Mouse (Mus musculus) liver, embryonic 12.5 days (tissue): Measurements from ENCODE around the gene Cfap54. TPM values are rescaled to one million over a fixed set of nuclear protein-coding genes. Genes with fewer than 3 reads are reported as not detected.

Experiments used
- ATAC-seq: fragments of 200-750 bp; cut with Nextera tagmentation; 2 replicates; pipeline ENCODE4 v1.8.0; 2017; ENCODE audit warnings: moderate number of reproducible peaks, mild to moderate bottlenecking, moderate library complexity
- H3K27ac ChIP-seq: fragments of 300-500 bp; sonication (generic); 2 replicates; pipeline ENCODE4 v1.5.1; 2016; ENCODE audit warnings: mild to moderate bottlenecking
- H3K27me3 ChIP-seq: fragments of 300-500 bp; sonication (generic); replicated peaks from 2 replicates; pipeline ENCODE4 v1.6.1; 2016; ENCODE audit warnings: mild to moderate bottlenecking, moderate library complexity
- H3K36me3 ChIP-seq: fragments of 300-500 bp; sonication (generic); 2 replicates; pipeline ENCODE4 v1.6.1; 2016; ENCODE audit warnings: mild to moderate bottlenecking, moderate library complexity
- H3K4me1 ChIP-seq: fragments of 300-500 bp; sonication (generic); 2 replicates; pipeline ENCODE4 v1.6.1; 2016
- H3K4me2 ChIP-seq: fragments of 300-500 bp; sonication (generic); 2 replicates; pipeline ENCODE4 v1.6.1; 2016; ENCODE audit warnings: mild to moderate bottlenecking, moderate library complexity
- H3K4me3 ChIP-seq: fragments of 300-500 bp; sonication (generic); 2 replicates; pipeline ENCODE4 v1.5.1; 2016; ENCODE audit warnings: mild to moderate bottlenecking, moderate library complexity
- H3K9ac ChIP-seq: fragments of 300-500 bp; sonication (generic); 2 replicates; pipeline ENCODE4 v1.6.1; 2016; ENCODE audit warnings: mild to moderate bottlenecking, moderate library complexity
- H3K9me3 ChIP-seq: fragments of 300-500 bp; sonication (generic); replicated peaks from 2 replicates; pipeline ENCODE4 v1.6.1; 2016; ENCODE audit warnings: mild to moderate bottlenecking, moderate library complexity
- WGBS: fragments of 180-500 bp; shearing (Covaris S2); methylation state at CpG from one replicate; pipeline ENCODE4 v1.1.7; 2016; ENCODE audit not compliant: insufficient replicate concordance; 5-methylcytosine and 5-hydroxymethylcytosine counted together
- polyA plus RNA-seq: library from polyadenylated mRNA; unstranded; fragments of >200 nt; fragmentation: Nextera tagmentation; extraction: Ambion mirVana; gene quantifications from 2 replicates; pipeline ENCODE4 v1.2.1, GENCODE M21; 2016

The Cfap54 gene
- polyA plus RNA-seq, 1 experiment from 2014 or later = 0.12 TPM

DNA sequence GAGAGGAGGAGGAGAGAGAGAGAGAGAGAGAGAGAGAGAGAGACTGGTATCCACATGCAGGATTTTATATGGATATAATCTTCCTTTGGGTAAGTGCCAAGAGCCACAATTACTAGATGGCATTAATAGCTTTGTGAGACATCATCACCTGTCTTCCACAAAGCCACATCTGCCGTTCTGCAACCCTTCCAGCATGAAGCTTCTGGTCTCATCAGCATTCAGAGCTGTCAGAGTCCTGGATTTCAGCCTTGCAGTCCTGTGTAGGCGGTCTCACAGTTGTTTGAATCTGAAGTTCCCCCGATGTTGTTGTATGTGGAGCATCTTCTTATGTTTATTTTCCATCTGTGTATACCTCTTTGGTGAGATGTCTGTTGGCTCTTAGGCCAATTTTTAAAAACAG lies 9.7 kb downstream of the Cfap54 start:
- Histone ChIP-seq H3K27me3 (no peaks in the 10 kb centered on the region; the same call in 1 of the 2 replicates), H3K4me2 (no peak overlapping the region), H3K4me3 (no peak overlapping the region), H3K27ac (no peak overlapping the region), H3K9me3 (no peaks in the 10 kb centered on the region), H3K9ac (no peak overlapping the region), H3K36me3 (no peaks in the 10 kb centered on the region), H3K4me1 (peaks cover 39% of the 10 kb centered on the region)
- 68% methylated on average over 3 of the region's 3 CpGs for WGBS
- ATAC-seq = no peak

DNA sequence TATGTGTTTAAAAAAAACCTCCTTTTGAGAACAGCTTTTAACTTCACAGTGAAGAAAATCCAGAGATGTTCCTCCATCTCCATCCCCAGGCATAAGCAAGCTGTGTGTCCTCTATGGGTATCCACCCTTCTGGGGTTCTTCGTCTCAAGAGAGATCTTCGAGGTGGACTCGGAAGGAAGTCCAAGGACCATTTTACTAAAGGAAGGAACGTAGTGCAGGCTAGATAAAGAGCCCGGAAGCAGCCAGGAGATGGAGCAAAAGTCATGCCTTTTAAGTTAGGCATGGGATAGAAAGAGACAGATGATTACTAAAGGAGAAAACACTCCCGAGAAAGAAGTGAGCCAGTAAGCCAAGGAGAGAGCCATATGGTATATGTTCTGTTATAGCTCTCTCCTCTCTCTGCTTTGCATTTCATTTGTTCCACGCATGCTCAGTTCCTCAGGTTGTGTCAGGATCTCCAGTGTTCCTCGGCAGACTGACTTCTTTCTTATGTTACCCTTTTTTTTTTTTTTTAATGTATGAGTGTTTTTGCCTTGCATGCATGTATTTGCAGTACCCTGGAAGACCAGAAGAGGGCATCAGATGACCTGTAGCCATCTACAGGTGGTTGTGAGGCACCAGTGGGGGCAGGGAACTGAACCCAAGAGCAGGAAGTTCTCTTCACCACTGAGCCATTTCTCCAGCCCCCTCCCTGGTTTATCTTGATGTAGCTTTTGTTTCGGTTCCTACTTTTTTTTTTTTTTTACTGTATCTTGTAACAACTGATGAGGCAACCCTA lies 11.1 kb downstream of the Cfap54 start:
- H3K9ac ChIP-seq = peak overlapping the region; percentile 41; the same call in 1 of the 2 replicates
- peak overlapping the region; percentile 83 for H3K27ac ChIP-seq
- no peaks in the 10 kb centered on the region for H3K36me3 ChIP-seq
- H3K4me2 ChIP-seq = peak overlapping the region; percentile 58
- H3K27me3 ChIP-seq = no peaks in the 10 kb centered on the region
- 17% methylated on average over 9 of the region's 9 CpGs for WGBS
- ATAC-seq = peak; percentile 46; the same call in 1 of the 2 replicates
- no peaks in the 10 kb centered on the region for H3K9me3 ChIP-seq
- peak overlapping the region; percentile 22 for H3K4me3 ChIP-seq
- peaks cover 35% of the 10 kb centered on the region for H3K4me1 ChIP-seq

GRCm38 (mm10) chr10:93069721-93070120 lies 11.7 kb downstream of the Cfap54 start:
- no peak overlapping the region for H3K4me3 ChIP-seq
- H3K27me3 ChIP-seq = no peaks in the 10 kb centered on the region
- H3K9ac ChIP-seq = no peak overlapping the region
- peak overlapping the region; percentile 58 for H3K4me2 ChIP-seq
- peaks cover 35% of the 10 kb centered on the region for H3K4me1 ChIP-seq
- peak overlapping the region; percentile 83 for H3K27ac ChIP-seq
- no peaks in the 10 kb centered on the region for H3K36me3 ChIP-seq
- no peak for ATAC-seq
- 41% methylated on average over 6 of the region's 6 CpGs for WGBS
- H3K9me3 ChIP-seq = no peaks in the 10 kb centered on the region

- Histone ChIP-seq H3K9ac (0 out of 2 replicates have a peak overlapping the region, but pooled peaks have one; percentile 18), H3K4me3 (no peak overlapping the region), H3K4me1 (peaks cover 35% of the 10 kb centered on the region), H3K36me3 (no peaks in the 10 kb centered on the region), H3K27me3 (no peaks in the 10 kb centered on the region), H3K4me2 (peak overlapping the region; percentile 41), H3K9me3 (no peaks in the 10 kb centered on the region), H3K27ac (peak overlapping the region; percentile 83)
- WGBS = 29% methylated on average over 6 of the region's 6 CpGs
- ATAC-seq = peak; percentile 93
These were observed 12.3 kb downstream of the Cfap54 start for GRCm38 (mm10) chr10:93069041-93069679.

- no peak overlapping the region for H3K9ac ChIP-seq
- no peak overlapping the region for H3K4me2 ChIP-seq
- H3K4me3 ChIP-seq = no peak overlapping the region
- H3K9me3 ChIP-seq = no peaks in the 10 kb centered on the region
- no peak for ATAC-seq
- no peaks in the 10 kb centered on the region for H3K36me3 ChIP-seq
- WGBS = 77% methylated on average over 10 of the region's 10 CpGs
- H3K27me3 ChIP-seq = no peaks in the 10 kb centered on the region
- H3K27ac ChIP-seq = no peak overlapping the region
- peaks cover 31% of the 10 kb centered on the region for H3K4me1 ChIP-seq
These were observed 16.4 kb downstream of the Cfap54 start for GRCm38 (mm10) chr10:93064973-93065372.

GRCm38 (mm10) chr10:93063576-93063975 lies 17.8 kb downstream of the Cfap54 start:
- 40% methylated on average over 3 of the region's 3 CpGs for WGBS
- Histone ChIP-seq H3K9ac (no peak overlapping the region), H3K27ac (no peak overlapping the region), H3K9me3 (no peaks in the 10 kb centered on the region), H3K4me2 (no peak overlapping the region), H3K36me3 (no peaks in the 10 kb centered on the region), H3K4me1 (peaks cover 17% of the 10 kb centered on the region), H3K27me3 (no peaks in the 10 kb centered on the region), H3K4me3 (no peak overlapping the region)
- ATAC-seq = peak; percentile 72

- ATAC-seq = no peak
- 81% methylated on average over 4 of the region's 4 CpGs for WGBS
- no peak overlapping the region for H3K27ac ChIP-seq
- H3K4me3 ChIP-seq = no peak overlapping the region
- no peaks in the 10 kb centered on the region for H3K9me3 ChIP-seq
- H3K9ac ChIP-seq = no peak overlapping the region
- no peak overlapping the region for H3K4me2 ChIP-seq
- H3K4me1 ChIP-seq = peaks cover 6% of the 10 kb centered on the region
- H3K27me3 ChIP-seq = no peaks in the 10 kb centered on the region
- H3K36me3 ChIP-seq = no peaks in the 10 kb centered on the region
These were observed 19.0 kb downstream of the Cfap54 start for GRCm38 (mm10) chr10:93062395-93062794.

GRCm38 (mm10) chr10:93053867-93054266 lies 27.6 kb downstream of the Cfap54 start:
- Histone ChIP-seq H3K9ac (no peak overlapping the region), H3K9me3 (no peaks in the 10 kb centered on the region), H3K36me3 (no peaks in the 10 kb centered on the region), H3K27me3 (no peaks in the 10 kb centered on the region), H3K27ac (no peak overlapping the region), H3K4me3 (no peak overlapping the region), H3K4me2 (no peak overlapping the region), H3K4me1 (no peaks in the 10 kb centered on the region)
- WGBS = 61% methylated on average over 6 of the region's 6 CpGs
- ATAC-seq = no peak

DNA sequence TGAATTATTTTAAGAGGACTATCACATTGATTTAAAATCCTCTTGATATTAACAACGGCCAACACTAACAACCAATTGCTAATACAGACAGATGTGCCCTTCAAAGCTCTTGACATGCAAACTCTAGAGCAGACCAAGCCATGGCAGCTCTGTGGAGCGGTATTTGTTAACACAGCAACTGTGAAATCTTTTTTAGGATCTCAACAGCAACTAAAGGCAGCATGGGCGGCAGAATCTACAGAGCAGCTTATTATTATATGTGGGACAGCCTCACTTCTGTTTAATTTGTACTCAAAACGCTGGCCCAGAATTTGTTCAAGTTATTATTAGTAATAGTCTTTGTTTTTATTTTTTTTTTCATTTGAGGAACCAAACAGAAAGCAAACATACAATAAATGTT lies 28.1 kb downstream of the Cfap54 start:
- H3K27me3 ChIP-seq = no peaks in the 10 kb centered on the region
- no peak for ATAC-seq
- H3K4me1 ChIP-seq = no peaks in the 10 kb centered on the region
- no peak overlapping the region for H3K4me2 ChIP-seq
- no peaks in the 10 kb centered on the region for H3K9me3 ChIP-seq
- H3K27ac ChIP-seq = no peak overlapping the region
- H3K4me3 ChIP-seq = no peak overlapping the region
- 71% methylated on average over 4 of the region's 4 CpGs for WGBS
- H3K9ac ChIP-seq = no peak overlapping the region
- H3K36me3 ChIP-seq = no peaks in the 10 kb centered on the region

DNA sequence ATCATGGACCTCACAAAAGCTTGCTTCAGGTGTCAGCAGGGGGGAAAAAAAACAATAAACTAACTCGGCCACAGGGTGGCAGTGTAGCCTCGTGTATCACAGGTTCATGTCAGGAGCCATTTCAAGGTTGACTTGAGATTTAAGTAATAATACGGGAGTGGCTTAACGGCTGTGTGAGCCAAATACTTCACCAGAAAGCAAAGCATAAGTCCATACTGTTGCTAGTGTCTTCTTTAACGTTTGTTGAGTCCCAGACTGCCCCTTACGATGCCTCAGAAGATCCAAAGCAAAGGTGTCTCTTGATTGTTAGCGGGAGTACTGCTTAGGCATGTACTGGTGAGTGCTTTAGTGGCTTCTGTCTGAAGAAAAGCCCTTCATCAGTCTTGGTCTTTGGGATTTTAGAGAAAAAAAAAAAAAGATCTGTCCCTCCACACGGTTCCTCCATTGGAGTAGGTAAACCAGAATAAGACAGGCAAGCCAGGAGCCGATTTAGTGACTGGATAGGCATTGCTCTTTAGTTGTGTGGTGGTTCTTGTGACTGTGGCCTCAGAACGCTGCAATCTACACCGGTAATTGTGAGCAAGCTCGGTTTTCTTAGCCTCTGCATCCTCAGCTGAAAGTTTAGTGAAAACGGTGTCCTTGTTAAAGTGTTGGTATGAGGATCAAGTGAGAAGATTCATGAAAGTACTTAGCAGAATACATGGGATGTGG lies 30.2 kb downstream of the Cfap54 start:
- Histone ChIP-seq H3K27ac (no peak overlapping the region), H3K9ac (no peak overlapping the region), H3K27me3 (no peaks in the 10 kb centered on the region), H3K4me1 (no peaks in the 10 kb centered on the region), H3K4me2 (peak overlapping the region; percentile 45), H3K36me3 (no peaks in the 10 kb centered on the region), H3K4me3 (no peak overlapping the region), H3K9me3 (no peaks in the 10 kb centered on the region)
- ATAC-seq = no peak
- 28% methylated on average over 13 of the region's 13 CpGs for WGBS

- no peak overlapping the region for H3K4me3 ChIP-seq
- WGBS = 53% methylated on average over 3 of the region's 3 CpGs
- H3K9ac ChIP-seq = no peak overlapping the region
- H3K36me3 ChIP-seq = no peaks in the 10 kb centered on the region
- no peaks in the 10 kb centered on the region for H3K27me3 ChIP-seq
- H3K4me2 ChIP-seq = no peak overlapping the region
- H3K27ac ChIP-seq = no peak overlapping the region
- no peak for ATAC-seq
- H3K9me3 ChIP-seq = no peaks in the 10 kb centered on the region
- no peaks in the 10 kb centered on the region for H3K4me1 ChIP-seq
These were observed 30.8 kb downstream of the Cfap54 start for GRCm38 (mm10) chr10:93050571-93050970.

GRCm38 (mm10) chr10:93043195-93043594 lies 38.2 kb downstream of the Cfap54 start:
- Histone ChIP-seq H3K9me3 (no peaks in the 10 kb centered on the region), H3K27ac (no peak overlapping the region), H3K27me3 (no peaks in the 10 kb centered on the region), H3K4me1 (no peaks in the 10 kb centered on the region), H3K4me3 (no peak overlapping the region), H3K9ac (no peak overlapping the region), H3K36me3 (no peaks in the 10 kb centered on the region), H3K4me2 (no peak overlapping the region)
- WGBS = 73% methylated on average over 10 of the region's 10 CpGs
- no peak for ATAC-seq
